Mouse (Mus musculus) heart, postnatal 14 days (tissue): Measurements from ENCODE around the gene Pde6b. TPM values are rescaled to one million over a fixed set of nuclear protein-coding genes. Genes with fewer than 3 reads are reported as not detected.

Experiments used
- DNase-seq, 2 experiments: peaks; one replicate each; pipeline ENCODE4 v3.0.0; 2021 to 2022
- intact Hi-C: fragments of 180-260 bp; cut with DNase I; formaldehyde crosslinking; loops from one replicate; pipeline ENCODE4 v1.15.1; 2025
- long read RNA-seq, 2 experiments: library from polyadenylated mRNA; stranded (forward); transcript quantifications; one replicate each; pipeline ENCODE4 v2.0.0; 2021
- total RNA-seq, 2 experiments: library from RNA; stranded (reverse); gene quantifications; 2 replicates each; pipeline ENCODE4 v1.2.3; 2021

The Pde6b gene
- total RNA-seq = not detected
- long read RNA-seq, experiment 1 = 0 reads
- long read RNA-seq, experiment 2 = 0 reads

GRCm38 (mm10) chr5:108388201-108388600 lies at the start of gene Pde6b:
Gene Pde6b, plus strand, starts transcription at chr5:108388391.
- DNase-seq = no peak
- intact Hi-C loops = no loop called here

DNA sequence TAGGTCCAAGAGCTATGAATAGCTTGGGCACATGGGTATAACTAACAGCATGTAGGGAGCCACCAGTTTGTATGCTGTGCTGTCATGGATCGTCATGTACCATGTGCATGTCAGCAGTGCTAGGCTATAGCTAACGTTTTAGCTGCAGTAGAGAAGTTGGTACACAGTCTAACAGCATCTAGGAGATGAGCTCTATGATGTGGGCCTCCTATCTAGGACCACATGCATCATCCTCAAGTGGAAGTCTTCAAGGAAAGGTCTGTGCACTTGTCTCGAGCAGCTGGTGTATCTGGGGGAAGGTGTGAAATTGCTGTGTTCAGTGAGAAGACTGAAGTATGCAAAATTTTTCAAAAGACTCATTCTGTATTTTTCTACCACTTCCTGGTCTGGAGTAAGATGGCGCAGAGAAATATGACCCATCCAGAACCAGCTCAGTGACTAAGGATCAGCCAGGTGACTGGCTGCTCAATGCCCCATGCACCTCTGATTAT lies 44.5 kb upstream of the Pde6b start:
- intact Hi-C loops = no loop called here
- no peak for DNase-seq

- DNase-seq = no peak
- intact Hi-C loops = no loop called here
These were observed 42.7 kb upstream of the Pde6b start for GRCm38 (mm10) chr5:108345313-108346071.

DNA sequence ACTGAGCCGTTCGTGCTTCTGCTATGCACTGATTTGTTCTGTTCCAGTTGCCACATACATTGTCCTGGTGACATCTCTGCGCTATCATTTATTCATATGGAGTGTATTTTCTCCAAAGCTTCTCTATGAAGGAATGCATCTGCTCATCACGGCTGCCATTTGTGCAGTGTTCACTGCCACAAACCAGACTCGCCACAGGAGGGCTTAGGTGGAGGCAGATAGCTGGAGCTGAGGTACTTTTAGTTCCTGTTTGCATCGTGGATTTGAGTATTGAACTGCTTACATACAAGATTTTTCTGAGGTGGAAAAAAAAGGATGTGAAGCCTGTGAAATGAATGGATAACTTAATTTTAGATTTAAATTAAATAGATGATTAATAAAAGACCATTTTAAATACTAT lies 40.3 kb upstream of the Pde6b start:
- no peak for DNase-seq
- intact Hi-C loops = no loop called here

DNA sequence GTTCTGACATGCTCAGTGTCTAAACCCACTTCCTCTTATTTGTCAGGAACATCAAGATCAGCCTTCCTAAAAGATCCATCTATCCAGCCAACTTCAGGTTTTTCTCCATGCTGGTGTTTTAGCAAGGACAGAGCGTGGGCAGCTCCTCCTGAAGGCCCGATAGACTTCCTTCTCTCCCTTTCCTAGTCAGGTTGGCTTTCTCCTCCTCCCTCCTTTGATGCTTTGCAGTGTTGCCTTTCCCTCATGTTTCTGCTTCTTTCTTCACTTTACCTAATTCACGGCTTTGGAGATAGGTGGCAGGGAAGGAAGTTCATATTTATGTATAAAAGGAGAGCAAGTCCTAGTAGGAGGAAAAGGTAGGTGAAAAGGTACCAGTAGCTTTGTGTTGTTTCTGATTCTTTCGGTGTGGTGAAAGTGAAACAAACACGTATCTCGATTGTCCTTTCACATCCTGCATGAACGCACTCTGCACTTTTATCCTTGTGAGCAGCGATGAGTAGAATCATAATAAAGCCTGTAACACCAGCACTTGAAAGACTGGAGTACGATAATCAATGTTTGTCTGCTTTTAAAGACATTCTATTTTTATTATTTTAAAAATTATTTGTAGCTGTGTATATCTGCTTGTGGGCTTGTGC lies 38.6 kb upstream of the Pde6b start:
- DNase-seq = no peak
- intact Hi-C loops = no loop called here

DNA sequence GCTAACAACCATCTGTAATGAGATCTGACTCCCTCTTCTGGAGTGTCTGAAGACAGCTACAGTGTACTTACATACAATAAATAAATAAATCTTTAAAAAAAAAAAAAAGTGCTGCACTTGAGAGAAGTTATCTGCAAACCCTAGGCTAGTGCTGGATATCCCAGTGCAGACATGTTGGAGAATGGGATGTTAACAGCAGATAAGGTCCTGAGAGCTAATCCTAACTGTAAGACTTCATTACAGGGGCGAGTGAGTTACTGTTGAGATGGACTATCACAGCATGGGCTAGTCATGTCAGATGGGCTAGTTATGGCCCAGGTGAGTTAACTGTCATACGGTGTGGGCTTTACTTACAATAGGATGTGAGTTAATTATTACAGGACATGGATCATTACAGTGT lies 34.1 kb upstream of the Pde6b start:
- no peak for DNase-seq
- intact Hi-C loops = no loop called here

DNA sequence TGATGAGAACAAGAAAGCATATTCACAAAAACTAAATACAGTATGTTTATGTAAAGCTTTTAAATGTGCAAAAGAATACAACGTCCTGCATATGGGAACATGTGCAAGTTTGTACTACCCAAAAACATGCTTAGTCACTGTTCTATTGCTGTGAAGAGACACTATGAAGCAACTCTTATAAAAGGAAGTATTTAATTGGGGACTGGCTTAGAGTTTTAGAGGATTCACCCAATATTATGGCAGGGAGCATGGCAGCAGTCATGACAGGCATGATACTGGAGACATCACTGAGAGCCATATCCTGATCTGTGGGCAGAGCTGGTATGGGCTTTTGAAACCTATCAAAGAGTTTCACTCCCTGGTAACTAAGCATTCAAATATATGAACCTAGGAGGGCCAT lies 30.3 kb upstream of the Pde6b start:
- intact Hi-C loops = no loop called here
- DNase-seq = no peak

DNA sequence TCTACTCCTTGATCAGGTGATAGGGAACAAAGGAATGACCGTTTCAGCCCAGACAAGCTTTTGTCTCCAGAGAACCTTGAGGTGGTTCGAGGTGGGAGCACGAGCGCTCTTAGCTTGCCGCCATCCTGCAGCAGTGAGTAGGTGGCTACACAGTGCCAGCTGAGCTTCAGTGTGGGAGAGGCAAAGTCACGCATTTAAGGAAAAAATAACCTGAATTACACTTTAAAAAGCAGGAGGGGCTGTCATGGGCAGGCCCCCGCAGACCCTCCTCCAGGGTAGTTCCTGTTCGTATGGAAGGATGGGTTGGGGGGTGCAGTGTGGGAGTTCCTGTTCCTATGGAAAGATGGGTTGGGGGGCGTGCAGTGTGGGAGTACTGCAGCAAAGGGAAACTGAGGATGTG lies 28.7 kb upstream of the Pde6b start:
- DNase-seq = no peak
- intact Hi-C loops = no loop called here

- intact Hi-C loops = no loop called here
- no peak for DNase-seq
These were observed 28.0 kb upstream of the Pde6b start for GRCm38 (mm10) chr5:108360211-108360610.

DNA sequence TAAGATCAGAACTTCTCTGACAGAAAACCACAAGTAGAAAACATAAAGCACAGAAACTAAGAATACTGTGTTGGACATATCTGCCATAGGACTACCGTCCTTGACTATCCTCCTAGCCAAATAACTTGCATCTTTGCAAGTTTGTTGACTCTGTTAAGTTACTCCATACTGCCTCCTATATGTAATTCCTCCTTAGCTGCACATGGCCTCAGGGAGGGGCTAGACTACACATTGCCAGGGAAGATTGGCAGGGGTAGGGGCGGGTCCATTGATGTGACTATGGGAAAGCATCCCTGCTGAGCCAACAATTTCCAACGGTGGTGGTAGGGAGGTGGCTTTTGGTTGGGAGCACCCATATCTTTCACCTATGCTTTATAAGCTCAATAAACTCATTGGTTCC lies 25.9 kb upstream of the Pde6b start:
- intact Hi-C loops = no loop called here
- no peak for DNase-seq

DNA sequence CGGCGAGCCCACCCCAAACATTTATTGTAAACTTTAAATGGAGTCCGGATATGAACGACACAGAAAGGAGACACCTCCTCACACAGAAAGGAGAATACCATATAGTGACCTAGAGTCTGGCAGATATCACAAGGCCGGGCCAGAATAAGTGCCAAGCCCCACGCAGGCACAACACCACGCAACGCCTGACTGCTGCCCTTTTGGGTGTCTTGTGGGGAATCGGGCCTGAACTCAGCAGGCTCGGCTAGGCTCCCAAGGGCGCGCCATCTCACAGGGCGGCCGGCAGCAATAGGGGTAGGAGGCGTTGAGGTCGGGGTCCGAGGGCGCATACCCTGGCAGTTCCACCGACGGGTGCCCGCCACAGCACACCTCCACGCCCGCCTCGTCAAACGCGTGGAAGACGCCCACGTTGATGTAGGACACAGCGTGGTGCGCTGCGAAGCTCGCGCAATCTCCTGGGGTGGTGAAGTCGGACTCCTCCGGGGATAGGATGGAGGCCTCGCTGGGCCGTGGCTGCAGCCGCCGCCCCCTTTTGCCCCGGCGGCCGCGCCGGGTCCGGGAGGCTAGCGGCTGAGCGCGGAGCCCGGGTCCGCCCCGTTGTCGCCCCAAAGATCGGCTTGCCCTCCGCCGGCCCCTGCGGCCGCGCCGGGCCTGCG lies 21.7 kb upstream of the Pde6b start:
- peak; percentile 4 to 5 for DNase-seq
- intact Hi-C loops = no loop called here

DNA sequence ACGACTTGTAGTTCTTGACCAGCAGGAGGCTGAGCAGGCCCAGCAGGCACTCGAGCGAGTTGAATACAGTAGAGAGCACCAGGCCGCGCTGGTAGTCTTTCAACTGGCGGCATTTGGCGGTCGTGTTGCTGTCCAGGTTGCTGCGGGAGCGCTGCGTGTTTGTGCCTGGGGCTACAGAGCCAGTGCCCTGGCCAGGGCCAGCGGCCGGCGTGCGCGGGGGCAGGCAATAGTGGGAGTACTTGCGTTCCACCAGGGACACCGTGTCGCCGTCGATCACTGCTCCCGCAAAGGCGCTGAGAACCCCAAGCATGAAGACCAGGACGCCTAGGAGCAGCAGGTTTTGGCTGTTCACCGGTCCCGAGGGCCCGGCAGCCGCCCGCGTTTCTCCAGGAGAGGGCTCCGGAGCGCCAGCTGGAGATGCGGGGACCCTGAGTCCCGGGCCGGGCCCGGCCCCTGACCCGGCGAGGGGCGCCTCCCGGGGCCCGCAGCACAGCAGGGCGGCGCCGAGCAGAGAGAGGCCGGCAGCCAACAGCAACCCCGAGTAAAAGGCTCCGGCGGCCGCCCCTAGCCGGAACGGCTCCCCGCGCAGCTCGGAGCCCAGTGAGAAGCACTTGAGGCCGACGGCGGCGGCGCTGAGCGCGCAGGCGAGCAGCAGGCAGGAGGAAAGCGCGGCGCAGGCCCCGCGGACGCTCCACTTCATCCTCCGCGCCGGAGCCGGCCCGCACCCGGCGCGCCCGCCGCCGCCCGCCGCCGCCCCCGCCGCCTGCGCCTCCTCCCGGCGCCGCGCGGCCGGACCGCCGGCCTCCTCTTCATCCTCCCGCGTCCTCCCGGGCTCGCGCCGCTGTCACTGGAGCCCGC lies 21.0 kb upstream of the Pde6b start:
- peak; percentile 41 to 42 for DNase-seq
- intact Hi-C loops = no loop called here

DNA sequence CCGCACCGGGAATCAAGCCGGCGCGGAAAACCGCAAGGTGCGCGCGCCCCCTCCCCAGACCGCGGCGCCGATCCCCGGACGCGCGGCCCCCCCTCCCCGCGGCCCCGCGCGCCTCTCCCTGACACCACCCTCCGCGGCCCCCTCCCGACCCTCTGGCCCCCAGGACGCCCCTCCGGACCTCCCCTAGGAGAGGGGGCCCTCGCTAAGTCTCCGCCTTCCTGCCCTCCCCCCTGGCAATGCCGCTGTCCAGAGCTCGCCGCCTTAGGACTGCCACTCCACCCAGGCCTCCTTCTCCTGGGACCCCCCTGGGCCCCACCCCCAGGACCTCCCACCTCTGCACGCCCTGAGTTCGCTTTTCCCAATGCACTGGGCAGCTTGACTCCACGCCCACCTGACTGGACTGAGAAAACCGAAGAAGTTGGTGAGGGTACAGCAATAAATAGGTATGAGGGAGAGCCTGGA lies 20.3 kb upstream of the Pde6b start, which contains the start of gene Gm42517:
Gene Gm42517, minus strand, starts transcription at position 52 of the 462 bp plus-strand sequence.
- intact Hi-C loops = no loop called here
- peak in 1 of 2 experiments; percentile 6 for DNase-seq

DNA sequence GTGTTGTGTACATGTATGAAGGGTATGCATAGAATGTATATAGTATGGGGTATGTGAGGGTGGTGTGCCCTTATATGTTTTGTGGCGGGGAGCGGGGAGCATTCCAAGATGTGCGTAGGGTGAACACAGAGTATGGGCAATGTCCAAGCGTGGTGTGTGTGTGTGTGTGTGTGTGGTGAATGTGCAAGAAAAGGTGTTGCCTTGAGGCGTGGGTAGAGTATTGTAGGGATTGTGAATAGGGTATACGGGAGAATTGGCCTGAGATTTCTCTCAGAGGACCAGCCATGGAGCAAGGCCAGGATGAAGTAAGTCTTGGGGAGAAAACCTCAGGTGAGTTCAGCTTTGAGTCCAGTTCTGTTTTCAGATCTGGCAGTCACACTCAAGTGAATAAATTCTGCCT lies 19.7 kb upstream of the Pde6b start:
- DNase-seq = no peak
- intact Hi-C loops = no loop called here

GRCm38 (mm10) chr5:108368851-108369621 lies 19.2 kb upstream of the Pde6b start:
- DNase-seq = peak; percentile 35 to 42
- intact Hi-C loops = no loop called here

- intact Hi-C loops = no loop called here
- DNase-seq = no peak
These were observed 18.2 kb upstream of the Pde6b start for GRCm38 (mm10) chr5:108369964-108370363.

DNA sequence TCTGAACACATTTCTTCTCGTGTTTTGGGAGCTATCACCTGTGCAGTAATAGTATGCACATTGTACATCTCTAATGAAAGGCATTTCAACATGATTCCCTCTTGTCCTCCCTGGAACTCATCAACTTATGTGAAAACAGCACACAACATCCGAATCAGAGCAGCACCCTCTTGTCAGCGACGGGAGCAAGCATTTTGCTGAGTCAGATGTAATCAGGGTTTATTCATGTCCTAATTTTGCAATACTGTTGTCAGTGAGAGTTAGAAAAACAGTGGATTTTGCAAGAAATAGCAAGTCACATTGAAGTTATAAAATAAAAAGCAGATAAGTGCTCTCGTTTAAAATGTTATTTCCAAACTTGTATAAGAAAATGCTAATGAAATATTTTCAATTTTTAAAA lies 14.1 kb upstream of the Pde6b start:
- intact Hi-C loops = no loop called here

DNA sequence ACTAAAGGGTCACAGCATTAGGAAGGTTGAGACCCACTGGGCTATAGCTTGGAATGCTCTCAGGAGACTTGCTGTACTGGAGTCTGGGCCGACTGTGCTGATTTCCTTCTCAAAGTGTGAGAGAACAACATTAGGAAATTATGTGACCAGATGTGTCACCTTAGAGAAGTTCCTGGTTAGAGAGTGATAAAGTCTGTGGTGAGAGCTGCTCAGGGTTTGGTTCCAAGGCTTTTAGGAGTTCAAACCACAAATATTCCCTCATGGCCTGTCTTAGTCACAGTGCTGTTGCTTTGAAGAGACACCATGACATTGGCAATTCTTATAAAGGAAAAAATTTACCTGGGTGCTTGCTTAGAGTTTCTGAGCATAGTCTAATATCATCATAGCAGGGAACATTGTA lies 12.1 kb upstream of the Pde6b start:
- intact Hi-C loops = no loop called here
- no peak for DNase-seq

More for the DNA sequence above, 14.1 kb upstream of the Pde6b start:
- DNase-seq = no peak

DNA sequence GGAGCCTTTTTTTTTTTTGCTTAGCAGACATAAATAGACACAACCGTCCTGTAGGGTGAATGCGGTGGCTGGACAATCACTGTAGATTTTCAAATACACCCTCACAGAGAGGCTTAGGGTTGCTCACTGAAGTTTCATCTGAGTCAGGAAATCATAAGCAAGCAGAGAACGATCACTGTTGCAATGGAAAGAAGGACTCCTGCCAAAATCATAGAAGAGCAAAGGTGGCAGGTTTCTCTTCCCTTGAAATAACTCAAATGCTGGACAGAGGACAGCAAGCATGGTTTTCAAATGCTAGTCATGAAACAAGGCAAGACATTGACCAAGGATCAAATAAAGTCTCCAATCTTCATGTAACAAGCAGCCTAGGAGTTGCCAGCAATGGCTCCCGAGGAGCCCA lies 9.8 kb upstream of the Pde6b start:
- intact Hi-C loops = no loop called here
- no peak for DNase-seq

DNA sequence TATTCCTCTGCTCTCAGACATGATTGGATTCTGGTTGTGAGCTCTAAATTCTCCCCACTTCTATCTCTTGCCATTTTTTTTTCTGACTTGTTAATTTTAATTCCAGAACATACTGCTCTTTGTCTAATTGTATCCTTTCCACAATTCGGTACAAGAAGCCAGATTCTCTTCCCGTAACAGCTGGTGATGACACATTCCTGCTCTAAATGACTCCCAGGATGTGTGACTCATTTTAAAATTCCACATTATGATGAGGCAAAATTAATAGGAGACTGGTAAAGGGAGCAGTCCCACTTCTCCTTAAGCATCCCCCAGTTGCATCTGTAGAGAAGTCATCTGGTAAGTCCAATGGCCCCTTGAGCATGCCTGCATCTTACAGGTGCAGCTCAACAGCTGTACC lies 2.6 kb upstream of the Pde6b start:
- intact Hi-C loops = no loop called here
- DNase-seq = no peak
